Mouse (Mus musculus) hindbrain, postnatal 0 days (tissue): ENCODE results near the gene Vipas39. TPM values are rescaled to one million over a fixed set of nuclear protein-coding genes. Genes with fewer than 3 reads are reported as not detected.

ENCODE experiments used
- ATAC-seq: fragments of 200-750 bp; cut with Nextera tagmentation; 2 replicates; pipeline ENCODE4 v1.8.0; 2017; ENCODE audit warnings: mild to moderate bottlenecking, moderate TSS enrichment, moderate library complexity
- DNase-seq: peaks from one replicate; pipeline ENCODE4 v3.0.0-alpha.2; 2015; ENCODE audit warnings: low spot score
- H3K27ac ChIP-seq: fragments of 300-500 bp; sonication (generic); 2 replicates; pipeline ENCODE4 v1.5.1; 2014; ENCODE audit warnings: mild to moderate bottlenecking
- H3K27me3 ChIP-seq: fragments of 300-500 bp; sonication (generic); 2 replicates; pipeline ENCODE4 v1.6.1; 2014; ENCODE audit warnings: low read length, mixed read lengths; ENCODE audit not compliant: insufficient read depth
- H3K36me3 ChIP-seq: fragments of 300-500 bp; sonication (generic); 2 replicates; pipeline ENCODE4 v1.6.1; 2014; ENCODE audit warnings: low read length, mixed read lengths; ENCODE audit not compliant: insufficient read depth
- H3K4me1 ChIP-seq: fragments of 300-500 bp; sonication (generic); 2 replicates; pipeline ENCODE4 v1.6.1; 2014; ENCODE audit warnings: antibody characterized with exemption, low read length, mixed read lengths; ENCODE audit not compliant: insufficient read depth
- H3K4me2 ChIP-seq: fragments of 300-500 bp; sonication (generic); 2 replicates; pipeline ENCODE4 v1.6.1; 2014; ENCODE audit warnings: low read depth, mild to moderate bottlenecking, low read length, moderate library complexity, mixed read lengths
- H3K4me3 ChIP-seq: fragments of 300-500 bp; sonication (generic); 2 replicates; pipeline ENCODE4 v1.5.1; 2014; ENCODE audit warnings: low read length
- H3K9ac ChIP-seq: fragments of 300-500 bp; sonication (generic); replicated peaks from 2 replicates; pipeline ENCODE4 v1.6.1; 2014; ENCODE audit warnings: mild to moderate bottlenecking, low read length, moderate library complexity, mixed read lengths
- H3K9me3 ChIP-seq: fragments of 300-500 bp; sonication (generic); 2 replicates; pipeline ENCODE4 v1.6.1; 2016; ENCODE audit warnings: low read length, mixed read lengths
- CTCF ChIP-seq: IDR thresholded peaks from 2 replicates; pipeline ENCODE4 v1.5.1; 2016; ENCODE audit warnings: antibody characterized with exemption, control low read depth, low read depth
- WGBS: fragments of 180-500 bp; shearing (Covaris S2); extraction: QIAGEN DNeasy Blood & Tissue Kit; methylation state at CpG from one replicate; pipeline ENCODE4 v1.1.7; 2014; 5-methylcytosine and 5-hydroxymethylcytosine counted together
- polyA plus RNA-seq: library from polyadenylated mRNA; unstranded; fragments of >200 nt; fragmentation: Nextera tagmentation; extraction: Ambion mirVana; gene quantifications from 2 replicates; pipeline ENCODE4 v1.2.1, GENCODE M21; 2015
- total RNA-seq: library from RNA; depleted of rRNA; stranded (reverse); fragments of >200 nt; gene quantifications from 2 replicates; pipeline ENCODE4 v1.2.3, GENCODE M21; 2014

Vipas39 gene
- total and polyA plus RNA-seq, 2 experiments from 2014 or later = 50.5 to 61.3 TPM

DNA sequence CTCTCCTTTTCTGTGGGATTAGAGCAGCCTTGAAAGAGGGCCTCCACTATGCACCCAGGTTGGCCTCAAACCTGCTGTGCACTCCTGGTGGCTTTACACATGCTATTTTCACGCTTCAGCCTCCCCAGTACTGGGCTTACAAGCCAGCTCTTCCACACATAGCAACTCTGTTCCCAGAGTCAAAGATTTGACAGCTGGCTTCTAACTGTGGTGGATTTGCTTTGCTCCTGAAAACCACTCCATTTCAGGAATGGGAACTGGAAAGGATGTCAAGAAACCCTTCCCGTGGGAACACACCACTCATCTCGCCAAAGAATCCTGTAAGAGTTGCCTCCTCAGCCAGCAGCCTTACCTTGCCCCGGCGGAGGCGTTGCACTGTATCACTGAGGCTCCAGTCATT is 12.2 kb downstream of the Vipas39 start:
- peaks cover 86% of the 10 kb centered on the region for H3K36me3 ChIP-seq
- no peaks in the 10 kb centered on the region for H3K9me3 ChIP-seq
- no peak for TF ChIP-seq CTCF
- H3K27ac ChIP-seq = no peak overlapping the region
- WGBS = 93% methylated on average over 6 of the region's 6 CpGs
- H3K4me1 ChIP-seq = no peaks in the 10 kb centered on the region
- H3K4me2 ChIP-seq = no peak overlapping the region
- no peaks in the 10 kb centered on the region for H3K27me3 ChIP-seq
- DNase-seq (no peak), ATAC-seq (no peak)
- H3K9ac ChIP-seq = no peak overlapping the region
- no peak overlapping the region for H3K4me3 ChIP-seq

DNA sequence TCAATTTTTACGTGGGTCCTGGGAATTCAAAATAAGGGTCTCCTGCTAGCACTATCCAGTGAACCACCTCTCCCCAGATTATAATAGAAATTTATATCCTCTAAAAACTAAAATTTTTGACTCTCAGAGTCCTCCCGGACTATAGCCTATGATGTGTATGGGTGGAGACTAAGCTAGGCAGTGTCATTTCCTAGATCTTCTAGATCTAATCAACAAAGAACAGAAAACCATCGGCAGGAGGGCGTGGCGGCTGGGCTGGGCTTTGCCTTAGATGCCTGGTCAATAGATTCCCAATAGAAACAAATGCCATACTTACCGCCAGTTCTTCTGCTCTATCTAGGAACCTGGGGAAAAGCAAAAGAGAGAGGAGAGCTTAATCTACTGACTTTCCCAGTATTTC is 15.9 kb downstream of the Vipas39 start:
- no peak for TF ChIP-seq CTCF
- WGBS = 92% methylated on average over 6 of the region's 6 CpGs

DNA sequence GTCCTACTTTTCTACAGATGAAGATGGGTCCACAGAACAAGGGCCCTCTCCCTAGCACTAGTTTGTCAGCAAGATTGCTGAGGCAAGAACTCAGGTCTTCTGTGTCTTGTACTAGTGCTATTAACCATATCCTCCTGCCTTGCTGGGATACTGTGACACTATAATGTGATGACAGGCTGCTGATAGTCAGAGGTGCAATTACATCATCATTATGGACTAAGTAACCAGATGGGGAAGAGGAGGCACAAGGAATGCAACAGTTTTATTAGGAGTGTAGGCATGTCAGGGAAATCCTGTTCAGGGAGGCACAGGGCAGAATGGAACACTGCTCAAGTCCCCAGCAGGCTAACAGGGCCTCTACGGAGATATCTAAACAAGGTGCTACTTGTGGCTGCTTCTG is 27.4 kb downstream of the Vipas39 start, which contains the start of gene Noxred1:
Gene Noxred1, minus strand, starts transcription at position 101 of the 400 bp plus-strand sequence.
- H3K4me3 ChIP-seq = no peak within 1 kb of the TSS
- H3K9ac ChIP-seq = no peak within 1 kb of the TSS
- ATAC-seq = no peak
- H3K36me3 ChIP-seq = peaks cover 36% of the 10 kb centered on the region
- no peak for DNase-seq
- 84% methylated on average over 1 of the region's 1 CpGs for WGBS
- H3K27ac ChIP-seq = no peak within 1 kb of the TSS
- H3K9me3 ChIP-seq = no peaks in the 10 kb centered on the region
- no peak for TF ChIP-seq CTCF
- H3K4me1 ChIP-seq = no peaks in the 10 kb centered on the region
- H3K27me3 ChIP-seq = no peaks in the 10 kb centered on the region
- H3K4me2 ChIP-seq = no peak within 1 kb of the TSS

More for the DNA sequence above, 15.9 kb downstream of the Vipas39 start:
- no peak for DNase-seq
- Histone ChIP-seq H3K27ac (no peak overlapping the region), H3K9ac (no peak overlapping the region), H3K36me3 (peaks cover 74% of the 10 kb centered on the region), H3K27me3 (no peaks in the 10 kb centered on the region), H3K4me3 (no peak overlapping the region), H3K4me1 (no peaks in the 10 kb centered on the region), H3K4me2 (no peak overlapping the region), H3K9me3 (no peaks in the 10 kb centered on the region)
- no peak for ATAC-seq

DNA sequence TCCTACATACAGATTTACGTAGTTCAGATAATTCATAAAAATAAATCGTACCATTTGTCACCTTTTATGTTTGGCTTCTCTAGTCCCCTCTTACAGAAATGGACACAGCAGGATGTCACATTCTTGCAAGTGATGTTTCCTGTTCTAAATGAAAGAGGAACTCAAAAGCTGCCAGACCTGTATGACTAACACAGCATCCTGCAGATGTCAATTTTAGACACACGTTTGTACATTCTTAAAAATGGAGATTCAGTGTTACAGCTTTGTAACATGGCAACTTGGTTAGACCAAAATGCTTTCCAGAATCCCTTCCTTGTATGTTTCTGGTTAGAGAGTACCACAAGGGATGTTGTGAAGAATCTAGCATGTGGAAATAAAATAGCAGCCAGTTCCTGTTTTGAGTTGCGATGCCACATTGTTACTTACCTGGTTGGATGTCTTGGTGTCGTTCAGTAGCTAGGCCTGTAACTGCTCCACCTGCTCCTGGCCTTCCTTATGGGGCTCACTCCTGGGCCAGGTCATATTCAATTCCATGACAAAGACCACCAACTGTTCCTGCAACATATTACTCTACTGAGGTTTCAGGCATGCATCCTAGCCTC is 29.1 kb downstream of the Vipas39 start:
- Histone ChIP-seq H3K9me3 (no peaks in the 10 kb centered on the region), H3K27me3 (no peaks in the 10 kb centered on the region), H3K9ac (no peak overlapping the region), H3K4me3 (no peak overlapping the region), H3K36me3 (peaks cover 30% of the 10 kb centered on the region), H3K4me2 (no peak overlapping the region), H3K27ac (no peak overlapping the region), H3K4me1 (no peaks in the 10 kb centered on the region)
- 85% methylated on average over 5 of the region's 5 CpGs for WGBS
- ATAC-seq (no peak), DNase-seq (no peak)
- no peak for TF ChIP-seq CTCF

DNA sequence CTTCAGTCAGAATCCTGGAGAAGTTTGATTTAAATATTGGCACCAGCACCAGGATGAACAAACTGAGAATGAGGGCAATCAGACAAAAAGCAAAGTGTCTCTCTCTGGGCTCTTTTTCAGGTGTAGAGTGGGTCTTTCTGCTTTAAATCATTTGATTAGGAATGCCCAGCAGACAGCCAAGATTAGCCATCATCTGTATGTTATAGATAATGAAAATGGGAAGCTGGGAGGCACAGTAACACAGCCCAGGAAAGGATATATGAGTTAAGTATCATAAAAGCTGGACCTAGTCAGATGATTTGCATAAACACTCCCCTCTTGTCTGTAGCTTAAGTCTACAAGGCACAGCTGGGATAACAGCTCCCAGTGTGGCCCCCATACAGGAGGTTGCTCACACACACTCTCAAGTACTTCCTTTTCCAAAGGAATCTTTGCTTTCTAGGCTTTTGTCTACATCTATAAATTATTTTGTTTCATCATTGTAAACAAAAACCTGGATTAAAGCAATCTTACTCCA is 35.6 kb downstream of the Vipas39 start:
- Histone ChIP-seq H3K4me1 (no peaks in the 10 kb centered on the region), H3K27ac (no peak overlapping the region), H3K9ac (no peak overlapping the region), H3K4me2 (no peak overlapping the region), H3K27me3 (no peaks in the 10 kb centered on the region), H3K9me3 (no peaks in the 10 kb centered on the region), H3K36me3 (no peaks in the 10 kb centered on the region), H3K4me3 (no peak overlapping the region)
- ATAC-seq = no peak
- no peak for DNase-seq
- TF ChIP-seq CTCF = no peak

DNA sequence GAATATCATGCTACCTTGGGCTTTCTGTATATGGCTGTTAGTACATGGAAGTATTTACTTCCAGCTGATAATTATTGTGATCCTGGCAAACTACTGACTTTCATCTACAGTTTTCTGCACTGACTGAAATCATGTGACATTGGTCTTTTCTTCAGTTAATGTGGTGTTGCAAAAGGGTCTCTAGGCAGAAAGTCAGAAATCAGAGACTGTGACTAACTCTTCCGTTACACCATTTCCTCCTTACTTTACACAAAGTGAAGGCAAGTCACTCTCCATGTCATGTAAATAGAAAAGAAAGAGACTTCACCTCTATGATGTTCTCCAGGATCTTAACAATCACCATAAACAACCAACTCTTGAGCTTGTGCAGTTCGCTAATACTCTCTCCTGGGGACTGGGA is 36.4 kb downstream of the Vipas39 start:
- ATAC-seq (no peak), DNase-seq (no peak)
- H3K4me3 ChIP-seq = no peak overlapping the region
- no peak overlapping the region for H3K9ac ChIP-seq
- H3K4me1 ChIP-seq = no peaks in the 10 kb centered on the region
- H3K4me2 ChIP-seq = no peak overlapping the region
- WGBS = 90% methylated on average over 2 of the region's 2 CpGs
- no peak for TF ChIP-seq CTCF
- no peaks in the 10 kb centered on the region for H3K36me3 ChIP-seq
- H3K27ac ChIP-seq = no peak overlapping the region
- no peaks in the 10 kb centered on the region for H3K27me3 ChIP-seq
- no peaks in the 10 kb centered on the region for H3K9me3 ChIP-seq

DNA sequence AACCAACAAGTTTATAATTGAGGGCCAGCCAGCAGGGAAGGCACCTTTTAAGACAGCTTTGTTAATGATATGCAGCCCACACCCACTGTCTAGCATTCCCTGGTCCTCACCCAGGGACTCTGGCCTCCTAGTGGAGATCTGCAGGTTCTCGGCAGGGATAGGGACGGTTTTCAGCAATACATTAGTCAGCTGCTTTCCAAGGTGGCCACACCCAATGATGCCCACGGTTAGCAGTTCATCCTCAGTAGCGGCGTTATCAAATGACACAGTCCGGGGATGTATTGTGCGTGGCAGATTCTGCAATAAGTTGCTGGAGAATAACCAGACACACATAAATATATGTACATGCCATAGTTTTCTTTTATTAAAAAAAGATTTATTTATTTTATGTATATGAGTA is 39.3 kb downstream of the Vipas39 start:
- ATAC-seq = no peak
- 0 out of 2 replicates have a peak, but pooled peaks have one; percentile 4 for TF ChIP-seq CTCF
- Histone ChIP-seq H3K4me1 (no peaks in the 10 kb centered on the region), H3K27ac (no peak overlapping the region), H3K36me3 (no peaks in the 10 kb centered on the region), H3K27me3 (no peaks in the 10 kb centered on the region), H3K4me2 (no peak overlapping the region), H3K9me3 (no peaks in the 10 kb centered on the region), H3K4me3 (no peak overlapping the region), H3K9ac (no peak overlapping the region)
- no peak for DNase-seq
- WGBS = 79% methylated on average over 7 of the region's 7 CpGs
